Mouse (Mus musculus) spleen, adult 12 weeks (tissue): ENCODE results near the gene Gm21739.
"Not testable (repeated sequence)": the region's sequence is repeated elsewhere in the genome, so short reads cannot be mapped to it uniquely, and the experiment has no call there.

Experiments used
- DNase-seq: peaks from one replicate; pipeline ENCODE4 v3.0.0; 2022; ENCODE audit warnings: low spot score

Gene Gm21739

DNA sequence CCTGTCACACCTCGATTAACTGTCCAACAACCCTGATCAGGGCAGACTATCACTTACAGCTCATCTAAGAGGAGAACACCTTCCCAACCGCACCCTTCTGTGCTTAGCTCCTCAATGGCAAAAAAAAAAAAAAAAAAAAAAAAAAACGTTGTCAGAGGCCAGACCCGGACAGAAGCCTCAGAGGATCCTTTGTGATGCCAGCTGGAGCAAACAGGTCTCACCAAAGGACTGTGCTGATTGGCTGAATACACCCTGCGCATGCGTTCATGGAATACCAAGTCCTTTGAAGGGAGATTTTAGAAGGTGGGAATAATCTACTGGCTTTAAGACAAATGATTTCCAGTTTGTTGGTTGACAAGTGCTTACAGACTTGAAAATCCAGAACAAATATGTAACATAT, at the start of gene Gm21739:
Gene Gm21739 (minus strand): TSS at position 101 of the 400 bp plus-strand sequence.
- not testable (repeated sequence) for DNase-seq
